Mouse (Mus musculus): Measurements from ENCODE around the gene Slc22a18.
A peak's percentile ranks its signal among the peaks of the same experiment; 100 is the strongest.

Gene Slc22a18

DNA sequence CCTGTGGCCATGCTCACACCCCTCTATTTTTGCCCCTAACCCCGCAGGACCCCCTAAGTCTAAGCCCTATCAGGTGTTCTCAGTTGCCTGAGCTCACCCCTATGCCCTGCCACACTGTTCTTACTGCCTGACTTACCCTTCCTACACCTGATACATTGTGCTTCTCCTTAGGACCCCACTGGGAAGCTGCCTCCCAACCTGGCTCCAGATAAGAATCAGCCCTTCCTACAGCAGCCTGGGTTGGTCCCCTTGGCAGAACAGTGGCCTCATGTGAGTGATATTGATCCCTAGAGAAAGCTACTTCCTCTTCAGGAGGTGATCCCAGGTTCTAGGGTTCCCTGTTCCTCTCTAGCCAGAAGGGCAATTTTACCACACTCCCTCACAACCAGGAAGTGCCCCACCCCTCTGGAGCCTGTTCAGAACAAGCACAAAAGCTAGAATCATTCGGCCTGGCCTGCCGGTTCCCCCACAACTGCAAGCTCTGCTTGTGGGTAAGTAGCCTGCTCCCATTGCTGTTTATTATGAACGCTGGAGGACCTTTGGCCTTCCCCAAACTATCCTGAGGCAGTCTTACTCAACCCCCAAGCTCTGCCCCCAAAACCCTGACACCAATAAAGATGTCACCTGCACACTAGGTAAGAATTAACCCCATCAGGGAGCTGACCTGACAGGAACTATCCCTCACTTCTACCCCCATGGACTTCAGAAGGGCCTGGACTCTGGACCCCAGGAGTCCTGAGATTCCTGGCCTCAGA is at the start of gene Slc22a18:
TSS of gene Slc22a18 (plus strand) at position 390 of the 755 bp plus-strand sequence.
- peak; percentile 57 for DNase-seq

- no peak for DNase-seq
Observed at GRCm38 (mm10) chr7:143428142-143428813, 45.3 kb upstream of the Slc22a18 start.

GRCm38 (mm10) chr7:143428814-143429499 is 44.6 kb upstream of the Slc22a18 start:
- no peak for DNase-seq

- DNase-seq = no peak
Observed at GRCm38 (mm10) chr7:143432631-143433030, 40.9 kb upstream of the Slc22a18 start.

DNA sequence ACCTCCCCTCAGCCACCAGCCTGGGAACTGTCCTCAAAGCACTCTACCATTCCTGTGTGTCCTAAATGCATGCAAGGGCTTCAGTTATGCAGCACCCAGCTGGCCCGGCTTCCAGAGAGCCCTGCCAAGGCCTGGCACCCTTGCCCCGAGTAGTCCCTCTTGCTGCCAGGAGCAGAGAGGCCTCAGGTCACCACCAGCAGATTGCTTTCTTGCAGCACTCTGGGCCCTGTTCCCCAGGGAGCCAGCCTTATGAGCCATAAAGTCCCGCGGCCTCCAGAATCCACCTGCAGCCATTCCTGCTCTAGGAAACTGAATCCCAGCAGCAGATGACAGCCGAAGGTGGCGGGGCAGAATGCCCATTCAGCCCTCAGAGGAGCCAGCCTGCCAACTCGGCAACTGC is 40.2 kb upstream of the Slc22a18 start:
- no peak for DNase-seq

GRCm38 (mm10) chr7:143437231-143437893 is 36.2 kb upstream of the Slc22a18 start:
- DNase-seq = no peak

DNA sequence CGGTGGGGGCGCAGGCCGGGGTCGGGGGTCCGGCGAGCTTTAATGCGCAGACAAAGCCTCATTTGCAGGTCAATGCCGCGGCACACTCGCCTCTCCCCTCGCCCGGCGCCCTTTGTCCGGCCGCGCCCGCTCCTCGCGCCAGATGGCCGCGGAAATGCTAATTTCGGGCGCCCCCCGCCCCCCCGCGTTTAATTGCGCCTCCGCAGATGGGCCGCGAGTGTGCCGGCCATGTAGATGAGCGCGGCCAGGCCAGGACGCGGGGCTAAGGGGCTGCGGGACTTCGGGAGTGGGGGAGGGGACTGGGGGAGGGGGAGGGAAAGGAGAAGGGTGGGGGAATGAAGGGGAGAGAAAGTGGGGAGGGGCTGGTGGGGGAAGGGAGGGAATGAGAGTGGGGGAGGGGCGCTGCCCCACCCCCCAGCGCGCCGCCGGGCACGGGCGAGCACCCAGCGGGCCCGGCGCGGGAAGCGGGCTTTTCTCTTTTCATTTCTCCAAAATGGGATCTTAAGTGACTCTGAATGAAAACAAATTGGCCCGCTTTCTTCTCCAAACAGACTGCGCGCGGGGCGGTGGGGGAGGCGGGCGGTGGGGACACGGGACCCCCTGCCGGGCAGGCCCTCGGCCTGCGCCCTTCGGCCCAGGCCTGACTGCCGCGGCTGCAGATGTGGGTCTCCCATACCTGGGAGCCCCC is 35.5 kb upstream of the Slc22a18 start:
- DNase-seq = no peak

GRCm38 (mm10) chr7:143438965-143439364 is 34.6 kb upstream of the Slc22a18 start:
- no peak for DNase-seq

DNA sequence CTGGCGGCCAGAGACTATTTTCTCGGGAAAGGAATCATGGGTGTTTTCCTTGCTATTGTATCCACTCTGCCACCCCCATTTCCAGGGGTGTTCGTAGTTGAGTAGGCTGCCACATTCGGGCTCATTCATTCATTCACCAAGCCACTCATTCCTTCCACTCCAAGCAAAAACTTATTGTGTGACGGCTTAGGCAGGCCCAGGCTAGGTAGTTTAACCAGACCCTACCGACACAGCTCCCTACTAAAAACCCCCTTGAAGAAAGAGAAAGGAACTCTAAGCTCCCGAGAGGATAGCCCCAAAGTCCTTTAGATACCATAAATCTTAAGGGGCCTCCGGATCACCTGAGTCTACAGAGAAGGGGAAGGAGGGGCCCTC is 29.0 kb upstream of the Slc22a18 start:
- no peak for DNase-seq

DNA sequence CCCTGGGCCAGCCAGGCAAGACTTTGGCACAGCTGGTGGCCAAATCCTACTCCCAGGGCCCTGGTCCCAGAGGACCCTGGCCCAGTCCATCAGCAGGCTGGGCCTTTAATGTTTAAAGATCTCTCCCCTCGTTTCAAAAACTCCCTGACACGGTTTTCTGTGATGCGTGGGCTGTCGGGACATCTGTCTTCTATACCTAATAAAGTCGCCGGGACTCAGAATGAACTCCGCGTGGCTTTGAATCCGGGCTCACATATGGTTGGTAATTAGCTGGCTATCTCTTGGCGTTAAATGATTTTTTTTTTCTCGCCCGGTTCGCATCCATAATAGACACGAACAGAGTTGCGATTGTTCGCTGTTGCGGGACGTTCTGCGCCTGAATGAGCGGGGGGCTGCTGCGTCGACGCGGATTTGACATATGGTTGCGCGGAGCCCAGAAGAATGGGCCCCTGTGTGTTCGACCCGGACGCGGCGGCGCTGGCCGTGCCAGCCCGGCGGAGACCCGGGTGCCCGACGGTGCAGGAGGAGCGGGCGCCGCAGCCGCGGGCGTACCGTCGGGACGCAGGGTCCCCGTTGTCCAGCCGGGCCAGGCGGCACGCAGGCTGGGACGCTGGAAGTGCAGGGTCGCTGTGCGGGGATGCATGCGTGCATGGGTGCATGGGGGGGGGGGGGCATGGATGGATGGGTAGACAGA is 28.4 kb upstream of the Slc22a18 start:
- DNase-seq = no peak

DNA sequence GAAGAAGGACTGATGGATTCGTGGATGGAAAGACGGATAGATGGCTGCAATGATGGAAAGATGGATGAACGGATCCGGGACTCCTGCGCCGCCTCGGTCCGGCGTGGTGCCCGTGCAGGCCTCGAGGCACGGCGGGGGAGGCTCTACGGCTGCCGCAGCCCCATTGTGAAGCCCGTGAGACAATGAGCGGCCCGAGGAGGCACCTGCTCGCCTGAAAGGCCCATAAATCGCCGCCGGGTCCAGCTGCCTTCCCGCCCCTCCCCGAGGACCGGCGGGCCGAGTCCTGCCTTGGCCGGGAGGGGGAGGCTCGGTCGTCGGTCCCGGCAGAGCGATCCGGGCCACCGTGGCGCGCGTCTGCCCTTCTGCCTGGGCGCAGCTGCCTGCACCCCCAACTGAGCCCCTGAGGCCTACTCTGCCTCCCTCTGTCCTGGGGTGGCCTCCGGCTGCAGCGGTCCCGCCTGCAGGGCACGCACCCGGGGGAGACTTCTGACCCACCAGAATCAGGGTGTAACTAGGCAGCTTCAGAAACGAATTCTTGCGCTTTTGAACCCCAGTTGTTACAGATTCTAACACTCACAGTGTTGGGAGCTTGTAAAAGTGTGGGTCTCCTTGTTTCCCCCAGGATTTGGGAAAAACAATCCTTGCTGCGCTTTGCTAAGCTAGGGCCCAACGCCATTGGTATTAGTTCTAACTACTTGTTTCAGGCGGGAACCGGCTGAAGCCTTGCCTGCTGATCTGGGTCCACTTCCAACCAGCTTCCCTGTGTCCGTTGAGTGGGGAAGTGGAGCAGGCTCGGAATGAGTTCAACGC is 27.7 kb upstream of the Slc22a18 start:
- no peak for DNase-seq

GRCm38 (mm10) chr7:143447130-143447529 is 26.4 kb upstream of the Slc22a18 start:
- no peak for DNase-seq

DNA sequence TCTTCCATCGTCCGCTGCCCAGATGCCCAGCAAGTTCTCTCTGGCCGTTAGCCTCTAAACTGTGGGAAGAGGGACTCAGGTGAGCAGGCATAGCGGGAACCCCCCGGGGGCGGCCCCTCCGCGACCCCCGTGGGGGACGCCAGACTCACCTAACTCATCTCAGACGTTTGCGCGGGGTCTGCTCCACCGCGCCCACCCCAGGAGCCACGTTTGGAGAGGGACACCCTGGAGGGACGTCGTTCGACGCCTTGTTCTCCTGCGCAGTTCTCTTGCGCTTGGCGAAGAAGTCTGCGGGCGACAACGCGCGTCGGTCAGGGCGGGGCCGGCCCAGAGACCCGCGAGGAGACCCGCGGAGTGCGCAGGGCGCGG is 14.6 kb upstream of the Slc22a18 start:
- no peak for DNase-seq

GRCm38 (mm10) chr7:143459332-143460211 is 14.0 kb upstream of the Slc22a18 start:
- peak; percentile 58 for DNase-seq

- no peak for DNase-seq
Observed at GRCm38 (mm10) chr7:143460217-143460834, 13.2 kb upstream of the Slc22a18 start.

- DNase-seq = peak; percentile 89
Observed at GRCm38 (mm10) chr7:143460874-143461273, 12.7 kb upstream of the Slc22a18 start, which contains the start of gene Cdkn1c. Gene Cdkn1c (minus strand): TSS chr7:143461050.

GRCm38 (mm10) chr7:143461294-143461870 is 12.2 kb upstream of the Slc22a18 start:
- no peak for DNase-seq

GRCm38 (mm10) chr7:143461920-143462319 is 11.6 kb upstream of the Slc22a18 start:
- DNase-seq = no peak

GRCm38 (mm10) chr7:143462516-143462915 is 11.0 kb upstream of the Slc22a18 start:
- DNase-seq = no peak

All from lung, postnatal 14 days (tissue).